Comparison of ENCODE assay signal across 12 mouse cellular contexts in the genomic region with DNA sequence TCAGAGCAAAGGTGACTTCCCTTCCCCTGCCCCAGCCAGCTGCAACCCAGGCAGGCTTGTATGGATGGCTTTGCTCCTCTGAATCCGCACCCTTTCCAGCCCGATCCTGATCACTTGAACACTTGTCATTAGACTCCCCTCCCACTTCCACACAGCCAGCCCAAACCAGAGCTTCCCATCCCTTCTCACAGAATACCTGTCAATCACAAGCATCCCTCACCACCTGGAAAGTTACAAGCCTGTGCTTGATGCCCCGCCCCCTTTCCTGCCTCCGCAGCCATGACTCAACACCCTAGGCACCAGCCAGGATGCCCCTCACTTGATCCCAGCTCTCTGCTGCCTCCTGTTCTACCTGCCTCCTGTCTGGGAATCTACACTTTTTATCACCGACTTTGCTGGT.
"Had no signal": no experiment of that assay in that cellular context is flagged by ENCODE, and none has a peak within 500 bp of the region (broad histone marks: within the 10 kb centered on the region; RNA-seq: fewer than 3 reads in every experiment).

No protein-coding gene starts in this region.

- ATAC-seq: liver, postnatal 0 days; midbrain, embryonic 16.5 days had no signal

- H3K4me1 ChIP-seq: liver, embryonic 13.5 days; midbrain, embryonic 12.5 days had no signal

- H3K27me3 ChIP-seq: limb, embryonic 12.5 days; liver, embryonic 13.5 days; lung, embryonic 15.5 days; midbrain, embryonic 12.5 days had no signal

- H3K9ac ChIP-seq: limb, embryonic 12.5 days; liver, embryonic 13.5 days; liver, postnatal 0 days; lung, embryonic 15.5 days; midbrain, embryonic 12.5 days had no signal

- H3K4me3 ChIP-seq: layer of hippocampus, adult 2 months; limb, embryonic 12.5 days; liver, embryonic 13.5 days; lung, embryonic 15.5 days; midbrain, embryonic 12.5 days had no signal

- H3K36me3 ChIP-seq: limb, embryonic 12.5 days; liver, embryonic 13.5 days; lung, embryonic 15.5 days; midbrain, embryonic 12.5 days had no signal

- H3K27ac ChIP-seq: layer of hippocampus, adult 2 months; limb, embryonic 12.5 days; liver, embryonic 13.5 days; lung, embryonic 15.5 days; midbrain, embryonic 12.5 days had no signal

- DNase-seq: kidney, adult 18-20 months; kidney, postnatal 10 days; kidney, postnatal 4 days; liver; liver, embryonic 13.5 days; liver, postnatal 0 days; right cerebral cortex, postnatal 25 days had no signal

- H3K9me3 ChIP-seq: limb, embryonic 12.5 days; liver, embryonic 13.5 days; lung, embryonic 15.5 days; midbrain, embryonic 12.5 days had no signal

- H3K4me2 ChIP-seq: limb, embryonic 12.5 days; liver, embryonic 13.5 days; lung, embryonic 15.5 days; midbrain, embryonic 12.5 days had no signal
